Mouse (Mus musculus) CD4-positive, CD25-positive, alpha-beta regulatory T cell, adult 9 weeks (primary cell): ENCODE data around the gene Zfp260. TPM values are rescaled to one million over a fixed set of nuclear protein-coding genes. Genes with fewer than 3 reads are reported as not detected.

Experiments used
- polyA plus RNA-seq: library from polyadenylated mRNA; unstranded; fragments of 100-300 nt; shearing (Covaris generic); gene quantifications from one replicate; pipeline ENCODE4 v1.2.1, GENCODE M21; 2017

The Zfp260 gene
- 95.2 TPM for polyA plus RNA-seq

GRCm38 (mm10) chr7:30094646-30095429 lies at the start of gene Zfp260:
Zfp260 (plus strand) TSS chr7:30094777.

DNA sequence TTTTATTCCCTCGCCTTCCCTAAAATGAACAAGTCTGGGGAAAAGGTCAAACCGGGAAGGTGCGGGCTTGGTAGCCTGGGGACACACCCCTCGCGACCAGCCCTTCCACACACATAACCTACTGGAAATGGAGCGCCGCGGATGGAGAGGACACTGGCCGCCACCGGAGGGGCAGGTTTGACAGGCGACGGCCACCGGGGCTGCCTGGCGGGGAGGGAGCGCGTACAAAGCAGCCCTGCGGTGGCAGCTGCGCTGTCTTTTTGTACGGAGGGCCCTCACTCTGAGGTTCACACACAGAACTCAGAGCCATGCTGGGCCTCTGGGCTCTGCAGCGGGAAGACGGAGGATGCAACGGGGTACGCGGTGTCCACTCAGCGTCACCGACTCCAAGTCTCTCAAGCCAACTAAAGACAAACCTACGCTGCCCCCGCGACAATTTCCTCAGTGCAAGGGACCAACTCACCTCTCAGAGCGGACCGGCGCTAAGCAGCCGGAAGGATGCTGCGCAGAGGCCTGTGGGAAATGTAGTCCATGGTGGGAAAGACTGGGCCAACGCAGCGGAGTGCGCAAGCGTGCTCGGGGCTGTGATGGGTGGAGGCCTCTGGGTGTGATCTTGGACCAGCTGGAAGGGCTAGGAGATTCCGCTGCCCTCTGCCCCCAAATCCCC lies 43.6 kb upstream of the Zfp260 start, which contains the start of gene Zfp14:
Zfp14 (minus strand) TSS at position 499 of the 667 bp plus-strand sequence.

GRCm38 (mm10) chr7:30072146-30073028 lies 22.2 kb upstream of the Zfp260 start, which contains the start of gene Zfp82:
Zfp82 (minus strand) TSS chr7:30072900.

GRCm38 (mm10) chr7:30090092-30090969 lies 4.2 kb upstream of the Zfp260 start, which contains the start of the genes Gm26920 and Zfp566:
Gm26920 (minus strand) TSS chr7:30090410.
Zfp566 (minus strand) TSS chr7:30090527.

GRCm38 (mm10) chr7:30121308-30122187 lies 27.0 kb downstream of the Zfp260 start, which contains the start of gene Zfp382:
Zfp382 (plus strand) TSS chr7:30121942.

Other genes starting within 250 kb of the Zfp260 start
- 7.1 TPM for gene Zfp940, start 241.1 kb upstream of the Zfp260 start, polyA plus RNA-seq
- gene Zfp420, start 234.8 kb upstream of the Zfp260 start, polyA plus RNA-seq, result 15.7 TPM
- 5.9 TPM for gene Zfp27, start 188.2 kb upstream of the Zfp260 start, polyA plus RNA-seq
- gene Zfp383, start 186.6 kb upstream of the Zfp260 start, polyA plus RNA-seq, result 0.99 TPM
- gene Zfp74, start 140.7 kb upstream of the Zfp260 start, polyA plus RNA-seq, result 7.3 TPM
- 6.3 TPM for gene Zfp568, start 110.8 kb upstream of the Zfp260 start, polyA plus RNA-seq
- 7.1 TPM for gene Zfp14, start 43.4 kb upstream of the Zfp260 start, polyA plus RNA-seq
- 13.1 TPM for gene Zfp82, start 21.9 kb upstream of the Zfp260 start, polyA plus RNA-seq
- 2.0 TPM for gene Gm26920, start 4.4 kb upstream of the Zfp260 start, polyA plus RNA-seq
- 14.8 TPM for gene Zfp566, start 4.2 kb upstream of the Zfp260 start, polyA plus RNA-seq
- gene Zfp382, start 27.2 kb downstream of the Zfp260 start, polyA plus RNA-seq, result 15.8 TPM
- 33.9 TPM for gene Zfp146, start 75.0 kb downstream of the Zfp260 start, polyA plus RNA-seq
- 1.5 TPM for gene Cox7a1, start 89.4 kb downstream of the Zfp260 start, polyA plus RNA-seq
- gene Capns1, start 104.0 kb downstream of the Zfp260 start, polyA plus RNA-seq, result 74.4 TPM
- 69.2 TPM for gene Polr2i, start 137.2 kb downstream of the Zfp260 start, polyA plus RNA-seq
- gene Tbcb, start 137.5 kb downstream of the Zfp260 start, polyA plus RNA-seq, result 134 TPM
- not detected for gene Ovol3, start 140.9 kb downstream of the Zfp260 start, polyA plus RNA-seq
- 0.69 TPM for gene Thap8, start 185.3 kb downstream of the Zfp260 start, polyA plus RNA-seq
- gene Wdr62, start 185.6 kb downstream of the Zfp260 start, polyA plus RNA-seq, result 5.3 TPM
- gene Clip3, start 197.0 kb downstream of the Zfp260 start, polyA plus RNA-seq, result 4.2 TPM
- 157 TPM for gene Alkbh6, start 213.9 kb downstream of the Zfp260 start, polyA plus RNA-seq
- gene Syne4, start 220.0 kb downstream of the Zfp260 start, polyA plus RNA-seq, result 13.5 TPM
- gene E130208F15Rik, start 227.0 kb downstream of the Zfp260 start, polyA plus RNA-seq, result not detected
- 7.4 TPM for gene Sdhaf1, start 229.1 kb downstream of the Zfp260 start, polyA plus RNA-seq